Comparison of ENCODE assay signal across 8 mouse cellular contexts in genomic region chr13:64369805-64370172, GRCm38 (mm10). TPM values are rescaled to one million over a fixed set of nuclear protein-coding genes. Genes with fewer than 3 reads are reported as not detected.
DNase-seq lines count a peak whose midpoint lies in the region; ATAC-seq and TF ChIP-seq lines count a peak whose summit lies in the region.

No protein-coding gene starts in this region.

- DNase-seq in cerebellum, postnatal 4 days (ENCODE audit: low spot score in 2 of 2) = no peak
- peak; percentile 18 to 23 for DNase-seq in right cerebral cortex, adult 2 months (ENCODE audit: low spot score in 2 of 2)
- no peak for DNase-seq in right cerebral cortex, adult 18-20 months
- DNase-seq in forebrain, postnatal 0 days = no peak
- peak; percentile 67 for DNase-seq in midbrain, embryonic 14.5 days
- DNase-seq in layer of hippocampus, adult 18-20 months (ENCODE audit: low spot score in 2 of 2) = no peak

- 0 out of 2 replicates have a peak, but pooled peaks have one; percentile 18 for TF ChIP-seq CTCF in forebrain, postnatal 0 days (IDR thresholded peaks at IDR 0.05; ENCODE audit: low read depth)

- peaks cover 17% of the 10 kb centered on the region for H3K36me3 ChIP-seq in forebrain, postnatal 0 days (ENCODE audit: insufficient read depth)
- H3K36me3 ChIP-seq in limb, embryonic 13.5 days = peaks cover 34% of the 10 kb centered on the region
- H3K36me3 ChIP-seq in midbrain, embryonic 14.5 days (ENCODE audit: control insufficient read depth, insufficient read depth, low read length) = peaks cover 31% of the 10 kb centered on the region

- peaks cover 8% of the 10 kb centered on the region; the same call in 1 of the 2 replicates for H3K4me1 ChIP-seq in forebrain, postnatal 0 days (ENCODE audit: insufficient read depth)
- peaks cover 13% of the 10 kb centered on the region for H3K4me1 ChIP-seq in limb, embryonic 13.5 days
- H3K4me1 ChIP-seq in midbrain, embryonic 14.5 days (ENCODE audit: control insufficient read depth, insufficient read depth, low read length) = peaks cover 5% of the 10 kb centered on the region

- H3K27me3 ChIP-seq in forebrain, postnatal 0 days (ENCODE audit: insufficient read depth, low read length) = no peaks in the 10 kb centered on the region
- no peaks in the 10 kb centered on the region for H3K27me3 ChIP-seq in limb, embryonic 13.5 days
- H3K27me3 ChIP-seq in midbrain, embryonic 14.5 days (ENCODE audit: control insufficient read depth, insufficient read depth, low read length) = no peaks in the 10 kb centered on the region

- H3K9me3 ChIP-seq in forebrain, postnatal 0 days (ENCODE audit: low read length) = no peaks in the 10 kb centered on the region
- no peaks in the 10 kb centered on the region for H3K9me3 ChIP-seq in limb, embryonic 13.5 days
- no peaks in the 10 kb centered on the region for H3K9me3 ChIP-seq in midbrain, embryonic 14.5 days (ENCODE audit: control insufficient read depth, low read length)

- H3K27ac ChIP-seq in forebrain, postnatal 0 days (ENCODE audit: low read depth, low read length) = peak overlapping the region; percentile 62
- H3K27ac ChIP-seq in limb, embryonic 13.5 days = peak overlapping the region; percentile 69
- H3K27ac ChIP-seq in midbrain, embryonic 14.5 days (replicated peaks; ENCODE audit: low read depth, low read length) = peak overlapping the region; percentile 20; the same call in 1 of the 2 replicates

- H3K9ac ChIP-seq in forebrain, postnatal 0 days = peak overlapping the region; percentile 76
- H3K9ac ChIP-seq in limb, embryonic 13.5 days = peak overlapping the region; percentile 81
- peak overlapping the region; percentile 72 for H3K9ac ChIP-seq in midbrain, embryonic 14.5 days (replicated peaks; ENCODE audit: low read length)

- peak overlapping the region; percentile 81 for H3K4me3 ChIP-seq in forebrain, postnatal 0 days (ENCODE audit: low read depth, low read length)
- H3K4me3 ChIP-seq in limb, embryonic 13.5 days = peak overlapping the region; percentile 80
- peak overlapping the region; percentile 79 for H3K4me3 ChIP-seq in midbrain, embryonic 14.5 days (replicated peaks; ENCODE audit: low read depth, low read length)

- 1% methylated on average over 29 of the region's 29 CpGs for WGBS in forebrain, postnatal 0 days
- 1% methylated on average over 29 of the region's 29 CpGs for WGBS in limb, embryonic 13.5 days
- WGBS in midbrain, embryonic 14.5 days = under 1% methylated on average over 29 of the region's 29 CpGs

- H3K4me2 ChIP-seq in forebrain, postnatal 0 days (ENCODE audit: low read depth) = peak overlapping the region; percentile 92
- peak overlapping the region; percentile 81 for H3K4me2 ChIP-seq in limb, embryonic 13.5 days (replicated peaks)
- peak overlapping the region; percentile 87 for H3K4me2 ChIP-seq in midbrain, embryonic 14.5 days (ENCODE audit: low read length)

- peak; percentile 50 for ATAC-seq in cerebellum, adult (ENCODE audit: insufficient number of reproducible peaks, low FRiP score, low TSS enrichment)
- ATAC-seq in forebrain, postnatal 0 days = peak; percentile 72
- peak; percentile 79 for ATAC-seq in limb, embryonic 13.5 days (ENCODE audit: low FRiP score, low read depth)
- peak; percentile 79 for ATAC-seq in midbrain, embryonic 14.5 days (ENCODE audit: low FRiP score, low TSS enrichment)

RNA-seq across cellular contexts. Expression of gene Ctsl, which starts 0.9 kb away (rescaled TPM):
- 138 and 149 TPM in 2 replicates for total RNA-seq in forebrain, postnatal 0 days (2014; rRNA removed)
- polyA plus RNA-seq in forebrain, postnatal 0 days (2015; fragmentation: Nextera tagmentation; extraction: Ambion mirVana) = 161 and 182 TPM in 2 replicates
- 205 and 206 TPM in 2 replicates for polyA plus RNA-seq in limb, embryonic 13.5 days (2015; fragmentation: Nextera tagmentation; extraction: Ambion mirVana)
- polyA plus RNA-seq in midbrain, embryonic 14.5 days (2014; fragmentation: Nextera tagmentation; extraction: Ambion mirVana) = 117 and 130 TPM in 2 replicates
- 100 to 1,000 TPM in 1 of 2 experiments, 10 to 100 TPM in 1; 94.1 to 102 TPM for total RNA-seq in layer of hippocampus, adult 18-20 months (2021)

RNA-seq across cellular contexts. Expression of gene Aaed1, which starts 57.3 kb away (rescaled TPM):
- total RNA-seq in forebrain, postnatal 0 days (2014; rRNA removed) = 9.8 and 13.5 TPM in 2 replicates
- polyA plus RNA-seq in forebrain, postnatal 0 days (2015; fragmentation: Nextera tagmentation; extraction: Ambion mirVana) = 7.2 and 9.1 TPM in 2 replicates
- polyA plus RNA-seq in limb, embryonic 13.5 days (2015; fragmentation: Nextera tagmentation; extraction: Ambion mirVana) = 38.9 and 41.4 TPM in 2 replicates
- polyA plus RNA-seq in midbrain, embryonic 14.5 days (2014; fragmentation: Nextera tagmentation; extraction: Ambion mirVana) = 9.1 and 11.1 TPM in 2 replicates
- total RNA-seq in layer of hippocampus, adult 18-20 months (2021) = 10 to 100 TPM; 17.8 to 19.0 TPM

Comparison
In these comparisons a context has a peak if more than half of its experiments do, and no peak if none do; other contexts are left out.
1. DNase-seq: peak in right cerebral cortex, adult 2 months (2 of 2) and midbrain, embryonic 14.5 days (single experiment); none in cerebellum, postnatal 4 days (0 of 2), right cerebral cortex, adult 18-20 months (single experiment), forebrain, postnatal 0 days (single experiment) and layer of hippocampus, adult 18-20 months (0 of 2).
2. Peak in every context shown above with its lines, with median percentiles within 50 percentile points of each other: ATAC-seq, H3K27ac ChIP-seq, H3K4me2 ChIP-seq, H3K4me3 ChIP-seq and H3K9ac ChIP-seq.